Mouse (Mus musculus): ENCODE measurements around the gene Gna12. TPM values are rescaled to one million over a fixed set of nuclear protein-coding genes. Genes with fewer than 3 reads are reported as not detected.

Gna12 gene
- polyA plus RNA-seq, 1 experiment from 2014 or later = 22.1 TPM

- Histone ChIP-seq H3K9ac (ENCODE audit: low read depth, low read length) (no peak overlapping the region), H3K36me3 (ENCODE audit: control insufficient read depth, insufficient read depth, low read length) (peaks cover 58% of the 10 kb centered on the region), H3K27me3 (ENCODE audit: control insufficient read depth, insufficient read depth, low read length) (no peaks in the 10 kb centered on the region), H3K4me1 (ENCODE audit: control insufficient read depth, insufficient read depth, low read length) (peaks cover 8% of the 10 kb centered on the region), H3K27ac (ENCODE audit: low read depth, low read length) (no peak overlapping the region), H3K4me3 (ENCODE audit: low read length) (no peak overlapping the region), H3K4me2 (replicated peaks; ENCODE audit: low read depth, low read length) (no peak overlapping the region), H3K9me3 (ENCODE audit: control insufficient read depth, low read length) (no peaks in the 10 kb centered on the region)
- 92% methylated on average over 6 of the region's 6 CpGs for WGBS
- no peak for ATAC-seq (ENCODE audit: low FRiP score, low TSS enrichment)
These were observed 119.9 kb downstream of the Gna12 start for GRCm38 (mm10) chr5:140710315-140710714.

Other genes with a start within 250 kb of the Gna12 start
- gene Lfng, start 223.1 kb downstream of the Gna12 start, polyA plus RNA-seq (2014; fragmentation: Nextera tagmentation; extraction: Ambion mirVana) = 32.2 and 39.0 TPM in 2 replicates
- gene Ttyh3, start 181.4 kb downstream of the Gna12 start, polyA plus RNA-seq (2014; fragmentation: Nextera tagmentation; extraction: Ambion mirVana) = 40.0 and 48.5 TPM in 2 replicates
- gene Iqce, start 128.1 kb downstream of the Gna12 start, polyA plus RNA-seq (2014; fragmentation: Nextera tagmentation; extraction: Ambion mirVana) = 19.4 and 26.8 TPM in 2 replicates
- gene Brat1, start 125.4 kb downstream of the Gna12 start, polyA plus RNA-seq (2014; fragmentation: Nextera tagmentation; extraction: Ambion mirVana) = 12.0 and 14.6 TPM in 2 replicates
- 1.1 and 1.5 TPM in 2 replicates for gene Amz1, start 106.3 kb downstream of the Gna12 start, polyA plus RNA-seq (2014; fragmentation: Nextera tagmentation; extraction: Ambion mirVana)
- gene Card11, start 170.2 kb upstream of the Gna12 start, polyA plus RNA-seq (2014; fragmentation: Nextera tagmentation; extraction: Ambion mirVana) = 0.19 and 0.20 TPM in 2 replicates